Mouse (Mus musculus) layer of hippocampus, postnatal 14 days (tissue): ENCODE results near the gene Vcp. TPM values are rescaled to one million over a fixed set of nuclear protein-coding genes. Genes with fewer than 3 reads are reported as not detected.

Experiments used
- DNase-seq, 2 experiments: peaks; one replicate each; pipeline ENCODE4 v3.0.0; 2021 to 2022; ENCODE audit warnings: low spot score in 2 of 2, mixed read lengths in 1 of 2
- long read RNA-seq, 2 experiments: library from polyadenylated mRNA; stranded (forward); transcript quantifications; one replicate each; pipeline ENCODE4 v2.0.0; 2021
- total RNA-seq, 2 experiments: library from RNA; stranded (reverse); gene quantifications; 2 replicates each; pipeline ENCODE4 v1.2.3; 2021

Gene Vcp
- total RNA-seq: 100 to 1,000 TPM; 214 to 228 TPM
- long read RNA-seq, experiment 1, transcript Vcp-201 (17 exons, 3,316 nt): major isoform, 285 of 310 reads
- long read RNA-seq, experiment 1, partial matches to known transcripts: 12 of 310 reads
- long read RNA-seq, experiment 1, other reads (novel, unspliced or antisense): 13 of 310 reads
- long read RNA-seq, experiment 2, transcript Vcp-201 (17 exons, 3,316 nt): major isoform, 330 of 361 reads
- long read RNA-seq, experiment 2, partial matches to known transcripts: 16 of 361 reads
- long read RNA-seq, experiment 2, other reads (novel, unspliced or antisense): 15 of 361 reads

DNA sequence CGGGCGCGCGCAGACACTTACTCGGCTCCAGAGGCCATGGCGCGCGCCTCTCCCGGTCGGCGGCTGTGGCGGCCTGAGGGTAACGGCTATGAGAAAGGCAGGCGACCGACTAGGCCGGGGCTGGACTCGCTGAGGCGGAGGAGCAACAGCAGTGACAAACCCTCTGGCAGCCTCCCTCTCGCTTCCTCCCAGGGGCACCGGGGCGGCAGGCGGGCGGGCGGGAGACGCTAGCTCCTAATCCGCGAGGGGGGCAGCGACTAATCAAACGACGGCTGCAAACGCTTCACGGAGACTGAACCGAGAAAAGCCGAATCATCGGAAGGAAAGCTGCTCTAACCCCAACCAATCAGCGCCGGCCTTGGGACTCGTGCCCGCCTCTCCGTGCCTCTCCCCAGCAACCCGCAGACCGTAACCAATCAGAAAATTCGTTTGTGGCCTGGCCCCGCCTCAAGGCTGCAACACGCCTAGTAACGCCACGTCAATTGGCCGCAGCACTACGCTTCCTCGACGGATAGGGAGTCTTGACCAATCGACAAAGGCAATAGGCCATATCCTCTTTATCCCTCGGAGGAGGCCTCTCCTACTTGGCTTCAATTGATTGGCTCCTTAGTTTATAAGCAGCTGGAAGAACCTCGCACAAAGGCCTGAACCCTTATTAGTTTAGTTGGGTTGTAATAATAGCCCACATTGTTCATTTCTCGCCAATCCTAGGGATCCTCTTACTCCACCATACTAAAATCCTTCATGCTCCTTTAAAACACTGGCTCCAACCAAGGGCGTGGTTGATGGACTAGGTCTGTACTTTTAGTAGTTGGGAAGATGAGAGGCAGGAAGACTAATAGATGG is at the start of gene Vcp:
TSS of gene Vcp (minus strand) at position 367 of the 846 bp plus-strand sequence.
- peak; percentile 99 to 100 for DNase-seq

DNA sequence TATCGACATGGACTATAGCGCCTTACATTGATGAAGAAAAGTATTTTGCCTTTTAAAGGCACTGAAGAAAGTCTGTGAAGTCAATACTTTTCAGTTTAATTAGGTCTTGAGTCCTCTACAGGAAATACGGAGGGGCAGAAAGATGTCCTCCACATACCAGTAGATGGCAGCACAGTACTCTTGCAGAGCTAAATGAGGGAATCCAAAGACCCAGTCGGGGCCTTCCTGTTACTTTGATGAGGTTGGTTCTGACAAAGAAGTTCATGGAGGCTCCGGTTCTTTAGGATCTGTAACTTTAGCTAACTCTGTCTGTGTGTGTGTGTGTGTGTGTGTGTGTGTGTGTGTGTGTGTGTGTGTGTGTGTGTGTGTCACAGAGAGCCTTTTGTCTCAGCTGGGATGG is 46.9 kb upstream of the Vcp start:
- DNase-seq: peak; percentile 70 to 92

DNA sequence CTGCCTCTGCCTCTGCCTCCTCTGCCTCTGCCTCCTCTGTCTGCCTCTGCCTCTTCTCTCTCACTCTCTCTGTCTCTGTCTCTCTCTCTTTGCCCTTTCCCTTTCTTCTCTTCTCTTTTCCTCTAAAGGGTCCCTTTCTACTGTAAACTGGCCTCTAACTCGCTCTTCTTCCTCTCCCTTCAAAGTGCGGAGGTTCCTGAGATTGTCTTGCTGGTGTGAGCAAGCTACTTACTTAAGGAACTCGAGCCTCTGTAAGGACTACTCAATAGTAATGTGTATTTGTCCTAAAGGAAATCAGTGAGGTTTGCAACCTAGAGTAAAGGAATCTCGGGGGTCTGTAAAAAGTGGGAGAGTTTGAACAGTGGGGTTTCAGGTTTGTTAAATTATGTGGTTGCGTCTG is 46.3 kb upstream of the Vcp start:
- no peak for DNase-seq

DNA sequence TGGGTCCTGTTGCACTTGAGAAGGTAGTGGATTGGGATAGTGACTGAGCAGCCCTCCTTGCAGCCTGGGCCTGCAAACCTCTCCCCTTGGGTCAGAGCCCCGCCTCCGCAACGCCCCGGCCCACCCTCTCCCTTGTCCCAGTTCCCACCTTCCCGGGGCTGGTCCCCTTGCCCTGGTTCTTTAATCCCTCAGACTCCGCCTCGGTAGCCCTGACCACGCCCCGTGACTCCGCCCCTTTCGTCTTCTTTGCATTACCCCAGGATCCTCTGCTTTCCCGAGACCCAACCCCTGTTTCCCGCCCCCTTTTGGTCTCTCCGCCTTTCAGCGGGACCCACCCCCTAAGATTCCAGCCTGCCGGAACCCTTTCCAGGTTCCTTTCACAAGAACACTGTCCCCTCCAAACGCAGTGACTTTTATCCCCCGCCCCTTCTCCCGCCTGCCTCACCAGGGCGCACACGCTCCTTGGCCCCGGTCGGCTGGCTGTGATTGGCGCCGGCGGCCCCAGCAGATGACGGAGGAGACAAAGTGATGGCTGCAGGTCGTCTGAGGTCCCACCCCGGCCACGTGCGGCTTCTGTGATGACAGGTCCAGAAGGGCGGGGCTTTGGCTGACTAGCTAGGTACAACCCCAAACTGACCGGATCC is 45.5 kb upstream of the Vcp start, which contains the start of gene Fam214b:
TSS of gene Fam214b (minus strand) at position 562 of the 644 bp plus-strand sequence.
- DNase-seq: peak; percentile 91 to 98

DNA sequence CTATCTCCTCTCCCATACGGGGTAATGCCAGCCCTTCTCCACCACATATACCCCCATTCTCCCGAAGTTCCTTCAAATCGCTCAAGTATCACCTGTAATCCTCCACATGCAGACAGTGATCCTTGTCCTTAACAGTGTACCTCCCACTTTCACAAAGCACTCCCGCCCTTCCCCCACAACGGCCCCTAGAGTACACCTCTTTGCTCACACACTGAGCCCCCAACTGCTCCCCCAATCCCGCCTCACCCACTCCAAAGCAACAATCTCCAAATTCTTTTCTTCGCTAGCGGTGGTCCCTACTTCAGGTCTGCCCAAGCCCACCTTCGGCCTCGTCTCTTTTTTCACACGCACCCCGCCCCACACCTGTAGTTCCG is 45.0 kb upstream of the Vcp start:
- no peak for DNase-seq

DNA sequence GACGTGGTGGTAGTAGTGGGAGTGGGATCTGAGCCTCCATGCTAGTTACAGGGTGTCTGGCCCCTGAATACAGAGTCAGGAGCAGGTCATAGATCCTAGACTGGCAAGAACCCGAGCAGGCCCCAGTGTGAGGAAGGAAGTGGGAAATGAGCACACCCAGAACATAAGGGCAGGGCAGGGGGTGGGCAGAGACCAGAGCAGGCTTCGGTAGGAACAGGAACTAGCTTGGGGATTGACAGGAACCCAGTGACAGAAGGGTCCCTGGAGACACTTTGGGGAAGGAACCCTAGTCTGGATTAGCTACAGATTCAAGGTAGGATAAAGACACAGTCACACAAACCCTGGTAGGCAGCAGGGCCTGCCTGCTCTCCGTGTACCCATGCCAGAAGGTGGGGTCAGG is 44.4 kb upstream of the Vcp start:
- no peak for DNase-seq

DNA sequence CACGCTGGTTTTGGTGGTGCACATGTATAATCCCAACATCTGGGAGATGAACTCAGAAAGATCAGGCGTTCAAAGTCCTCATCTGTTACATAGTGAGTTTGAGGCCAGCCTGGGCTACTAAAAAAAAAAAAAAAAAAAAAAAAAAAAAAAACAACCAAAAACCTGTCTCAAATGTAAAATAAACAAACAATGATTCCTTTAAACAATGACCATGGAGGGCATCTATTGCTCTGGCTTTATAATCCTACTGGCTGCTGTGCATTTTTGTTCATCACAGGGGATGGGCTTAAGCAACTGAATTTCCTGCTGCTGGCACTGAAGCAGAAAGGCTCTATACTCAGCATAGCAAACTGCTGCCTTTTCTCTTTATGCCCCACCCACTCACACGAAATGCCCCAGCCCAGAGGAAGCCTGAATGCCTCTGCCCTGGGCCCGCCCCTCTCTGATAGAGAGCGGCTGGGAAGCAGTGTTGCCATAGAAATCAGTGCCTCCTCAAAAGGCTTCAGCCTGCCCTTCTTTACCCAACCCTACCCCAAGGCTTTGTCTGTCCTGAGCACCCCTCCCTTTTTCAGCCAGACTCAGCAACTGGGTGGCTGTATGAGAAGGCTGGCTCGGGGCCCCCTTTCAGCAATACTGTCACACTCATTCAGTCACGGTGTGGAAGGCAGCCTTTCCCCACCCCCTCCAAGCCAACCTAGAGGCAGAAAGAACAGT is 43.5 kb upstream of the Vcp start:
- DNase-seq: peak; percentile 45 to 64

DNA sequence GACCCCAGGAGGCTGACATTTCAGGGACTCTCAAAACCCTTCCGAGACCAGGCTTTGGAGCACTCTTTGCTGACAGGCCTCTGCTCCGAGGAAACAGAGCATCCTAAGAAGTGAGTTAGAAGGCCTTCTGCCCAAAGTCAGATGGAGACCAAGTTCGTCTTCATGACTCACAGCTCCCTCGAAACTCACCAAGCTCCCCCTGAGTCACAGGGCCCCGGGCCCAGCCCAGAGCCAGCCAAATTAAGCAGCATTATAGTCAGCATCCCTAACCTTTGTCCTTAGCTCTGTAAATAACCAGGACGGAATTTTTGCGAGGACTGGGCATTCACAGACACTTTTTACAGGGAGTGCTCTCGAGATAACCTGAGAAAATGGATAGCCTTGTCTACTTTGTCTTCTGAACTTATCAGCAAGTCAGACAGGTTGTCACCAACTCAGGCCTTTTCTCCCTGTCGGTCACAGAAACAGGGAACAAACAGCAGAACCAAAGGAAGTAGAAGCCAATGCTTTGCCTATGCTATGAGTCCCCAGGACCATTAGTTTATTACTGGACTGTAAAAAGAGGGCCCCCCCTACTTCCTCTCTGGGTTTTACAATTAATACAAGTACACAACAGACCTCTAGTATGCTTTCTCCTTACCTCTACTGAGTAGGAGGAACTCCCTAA is 40.7 kb upstream of the Vcp start:
- no peak for DNase-seq

DNA sequence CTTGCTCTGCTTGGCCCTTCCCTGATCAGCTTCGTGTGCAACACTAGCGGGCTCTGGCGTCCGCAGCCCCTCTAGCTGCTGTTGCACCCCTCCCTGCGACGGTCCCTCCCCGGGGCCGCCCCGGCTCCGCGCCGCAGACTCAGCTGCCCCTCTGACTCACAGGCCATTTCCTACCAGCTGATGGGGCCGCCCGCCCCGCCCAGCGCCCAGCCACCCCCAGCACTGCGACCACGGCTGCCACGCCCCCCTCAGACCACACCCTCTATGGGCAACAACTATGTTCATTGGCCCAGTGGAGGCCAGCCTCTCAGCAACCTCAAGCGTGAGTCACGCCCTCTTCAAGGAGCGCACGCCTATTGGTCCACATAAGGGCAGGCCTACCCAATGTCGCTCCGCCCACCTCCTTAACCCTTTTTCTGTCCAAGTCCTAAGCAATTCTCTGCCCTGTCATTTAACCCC is 39.8 kb upstream of the Vcp start:
- DNase-seq: peak; percentile 89 to 97

DNA sequence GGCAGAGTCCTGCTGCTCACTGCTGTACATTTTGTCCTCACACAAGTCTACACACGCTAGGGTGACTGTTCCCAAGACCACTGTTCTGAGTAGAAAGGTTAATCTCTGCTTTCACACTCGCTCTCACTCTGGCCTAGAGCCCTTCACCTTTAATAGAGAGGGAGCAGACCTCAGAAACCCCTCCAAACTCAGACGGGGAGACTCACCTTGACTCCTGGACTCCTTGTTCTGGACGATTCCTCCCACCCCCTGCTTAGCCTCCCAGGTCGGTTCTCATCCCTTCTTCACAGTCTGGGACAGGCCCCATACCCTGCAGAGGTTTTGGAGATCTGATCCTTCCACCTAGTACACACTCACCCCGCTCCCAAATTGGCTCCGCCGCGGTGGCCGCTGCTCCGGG is 39.3 kb upstream of the Vcp start:
- DNase-seq: no peak

DNA sequence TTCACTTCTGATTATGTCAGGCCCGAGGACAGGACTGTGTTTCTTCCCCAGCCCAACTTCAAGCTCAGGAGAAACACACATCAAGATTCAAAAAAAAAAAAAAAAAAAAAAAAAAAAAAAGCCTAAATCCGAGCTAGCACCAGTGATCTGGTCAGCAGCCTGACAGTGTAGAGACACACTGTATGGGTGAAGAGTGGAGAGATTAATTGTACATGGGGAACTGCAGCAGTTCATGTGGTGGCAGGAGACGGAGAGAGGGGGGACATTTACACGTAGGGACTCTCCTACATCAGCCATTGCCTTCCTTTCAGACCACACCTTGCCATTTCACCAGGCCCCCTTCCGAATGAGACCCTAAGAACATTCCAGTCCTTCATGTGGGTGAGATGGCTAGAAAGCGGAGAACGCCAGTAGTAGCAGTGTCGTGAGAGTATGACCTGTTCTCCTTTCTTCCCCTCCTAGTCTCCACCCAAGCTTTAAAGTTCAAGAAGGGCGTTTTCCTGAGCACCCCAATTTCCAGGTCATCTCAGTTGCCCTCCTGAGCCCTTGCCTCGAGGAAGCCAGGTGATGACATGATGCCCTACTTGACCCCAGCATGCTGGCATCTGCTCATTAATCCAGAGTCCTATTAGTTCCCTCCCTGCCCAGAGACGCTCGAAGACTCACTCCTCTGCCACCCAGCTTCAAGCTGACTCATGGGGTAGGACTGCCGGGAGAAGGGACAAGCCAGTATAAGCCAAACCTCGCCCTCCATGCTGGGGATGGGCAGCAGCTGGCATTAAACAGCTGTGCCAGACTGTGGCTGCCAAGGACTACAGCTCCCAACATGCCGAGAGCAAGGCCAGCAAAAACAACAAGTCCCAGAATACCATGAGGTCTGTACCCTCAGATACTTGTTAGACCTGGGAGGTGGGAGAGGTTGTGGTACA is 38.5 kb upstream of the Vcp start:
- DNase-seq: peak; percentile 45 to 63

DNA sequence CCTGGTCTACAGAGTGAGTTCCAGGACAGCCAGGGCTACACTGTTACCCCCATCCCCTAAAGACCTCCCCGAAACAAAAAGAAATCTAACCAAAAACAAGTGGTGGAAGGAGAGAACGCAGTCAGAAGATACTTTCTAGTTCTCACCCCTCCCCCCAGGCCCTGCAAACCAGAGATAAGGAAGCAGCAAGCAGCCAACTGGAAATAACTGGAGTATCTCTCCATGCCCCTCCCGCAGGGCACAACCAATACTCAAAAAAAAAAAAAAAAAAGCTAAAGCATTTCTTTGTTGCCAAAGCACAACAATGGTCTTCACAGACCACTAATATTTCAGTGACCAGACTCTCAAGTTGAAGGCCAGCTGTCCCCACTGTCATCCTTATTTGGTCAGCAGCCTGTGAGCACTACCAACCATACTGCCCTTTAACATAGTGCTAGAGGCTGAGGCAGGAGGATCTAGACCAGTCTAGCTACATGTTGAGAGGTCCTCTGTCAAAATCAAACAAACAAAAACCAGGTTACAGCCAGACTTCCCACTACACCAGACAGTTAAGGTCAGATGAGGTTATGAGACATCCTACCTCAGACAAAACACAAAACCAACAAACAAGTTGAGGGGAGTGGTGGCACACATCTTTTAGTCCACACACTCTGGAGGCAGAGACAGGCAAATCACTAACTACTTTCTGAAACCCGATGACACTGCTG is 37.7 kb upstream of the Vcp start:
- DNase-seq: no peak

DNA sequence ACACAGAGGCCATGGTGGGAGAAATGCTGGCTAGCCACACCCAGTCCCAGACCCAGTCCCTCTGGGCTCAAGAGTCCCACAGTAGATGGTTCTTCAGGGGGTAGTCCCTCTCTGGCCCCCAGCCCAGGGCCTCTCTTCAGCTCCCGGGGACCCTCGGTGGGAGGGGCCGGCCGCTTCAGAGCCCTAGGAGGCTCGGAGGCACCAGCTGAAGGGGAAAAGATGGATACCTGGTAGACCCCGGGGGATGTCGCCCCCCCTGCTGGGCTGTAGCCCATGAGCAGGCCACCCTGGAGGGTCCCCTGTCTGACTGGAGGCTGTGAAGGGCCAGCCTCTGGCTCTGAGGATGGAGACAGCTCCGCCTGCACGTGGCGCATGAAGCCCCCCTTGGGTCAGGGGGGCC is 36.0 kb upstream of the Vcp start:
- no peak for DNase-seq

DNA sequence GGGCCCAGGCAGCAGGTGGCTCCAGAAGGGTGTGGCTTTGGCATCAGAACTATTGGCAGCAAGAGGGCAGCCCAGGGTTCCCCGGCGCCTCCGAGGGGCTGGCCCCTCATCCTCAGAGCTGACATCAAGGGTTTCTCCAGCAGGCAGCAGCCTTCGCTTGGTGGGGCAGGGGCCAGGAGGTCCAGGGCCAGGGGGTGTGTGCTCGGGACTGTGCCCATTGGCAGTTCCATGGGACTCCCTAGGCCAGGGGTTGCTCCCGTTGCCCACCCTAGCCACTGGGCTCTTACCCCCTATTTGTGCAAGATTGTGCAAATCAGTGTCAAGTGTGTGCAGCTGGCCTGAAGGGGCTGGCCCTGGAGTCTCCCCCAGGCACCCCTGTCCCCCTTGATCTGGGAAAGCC is 35.5 kb upstream of the Vcp start:
- DNase-seq: no peak

DNA sequence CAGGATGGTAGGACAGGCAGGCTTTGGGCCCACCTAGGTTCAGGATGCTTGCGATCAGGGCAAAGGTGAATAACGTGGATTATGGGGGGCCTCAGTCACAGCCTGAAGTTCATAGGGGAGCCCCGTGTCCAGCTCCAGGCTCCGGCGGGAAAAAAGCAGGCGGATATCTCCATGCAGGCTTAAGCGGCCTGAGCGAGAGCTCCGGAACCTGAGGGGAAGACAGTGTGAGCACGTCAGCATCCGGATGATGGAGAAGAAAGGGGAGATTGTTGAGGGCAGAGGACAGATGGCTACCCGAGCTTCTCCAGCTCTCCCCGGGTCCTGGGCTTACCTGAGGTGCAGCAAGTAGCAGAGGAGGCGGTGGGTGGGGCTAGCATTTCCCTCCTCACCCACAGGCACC is 33.2 kb upstream of the Vcp start:
- no peak for DNase-seq

DNA sequence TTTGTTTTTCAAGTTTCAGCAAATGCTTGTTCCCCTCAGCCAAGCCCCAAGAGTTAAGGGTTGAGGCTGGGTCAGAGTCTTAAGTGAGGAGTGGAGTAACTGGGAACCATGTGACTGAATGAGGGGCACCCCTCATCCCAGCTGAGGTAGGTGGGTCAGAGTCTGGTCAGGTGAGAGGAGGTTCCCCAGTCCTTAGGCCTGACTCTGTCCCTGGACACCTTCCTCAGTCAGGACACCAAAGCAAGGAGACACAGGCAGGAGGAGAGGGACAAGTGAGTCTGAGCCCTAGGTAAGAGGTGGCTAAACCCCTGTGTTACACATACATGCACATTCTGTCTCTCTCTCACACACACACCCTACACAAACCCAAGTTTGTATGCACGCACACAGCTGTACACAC is 32.2 kb upstream of the Vcp start:
- DNase-seq: no peak

DNA sequence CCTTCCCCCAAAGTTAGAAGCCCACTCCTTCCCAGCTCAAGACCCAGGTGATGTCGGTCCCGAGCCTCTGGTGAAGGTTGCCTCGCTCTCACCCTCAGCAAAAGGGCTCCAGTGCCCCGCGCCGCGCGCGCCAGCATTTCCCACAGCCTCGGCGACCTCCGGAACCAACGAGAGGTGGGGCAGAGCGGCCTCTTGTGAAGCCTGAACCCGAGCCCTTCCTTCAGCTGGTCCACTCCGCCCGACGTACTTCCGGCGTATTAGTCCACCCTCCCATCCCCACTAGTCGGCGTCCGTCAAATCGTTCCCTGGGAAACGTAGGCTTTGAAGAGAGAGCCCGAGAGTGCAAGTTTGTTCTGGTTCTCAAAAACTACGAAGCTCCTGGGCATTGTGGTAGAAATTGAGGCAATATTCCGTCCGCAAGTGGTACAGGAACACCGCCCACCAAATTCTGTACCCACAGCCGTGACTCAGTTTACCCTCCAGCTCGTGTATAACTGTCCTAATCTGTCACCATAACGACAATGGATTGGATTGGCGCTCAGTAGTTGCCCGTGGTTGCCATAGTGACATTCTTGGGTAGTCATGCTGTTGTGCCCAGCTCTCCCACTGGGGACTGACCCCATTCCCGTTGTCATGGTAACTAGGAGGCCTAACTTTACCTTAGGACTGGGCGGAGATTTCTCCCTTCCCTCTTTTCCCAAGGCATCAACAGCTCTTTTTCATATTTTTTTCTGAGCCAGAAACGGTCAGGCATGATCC is 31.1 kb upstream of the Vcp start, which contains the start of gene Stoml2:
TSS of gene Stoml2 (minus strand) at position 474 of the 759 bp plus-strand sequence.
- peak; percentile 89 to 95 for DNase-seq

DNA sequence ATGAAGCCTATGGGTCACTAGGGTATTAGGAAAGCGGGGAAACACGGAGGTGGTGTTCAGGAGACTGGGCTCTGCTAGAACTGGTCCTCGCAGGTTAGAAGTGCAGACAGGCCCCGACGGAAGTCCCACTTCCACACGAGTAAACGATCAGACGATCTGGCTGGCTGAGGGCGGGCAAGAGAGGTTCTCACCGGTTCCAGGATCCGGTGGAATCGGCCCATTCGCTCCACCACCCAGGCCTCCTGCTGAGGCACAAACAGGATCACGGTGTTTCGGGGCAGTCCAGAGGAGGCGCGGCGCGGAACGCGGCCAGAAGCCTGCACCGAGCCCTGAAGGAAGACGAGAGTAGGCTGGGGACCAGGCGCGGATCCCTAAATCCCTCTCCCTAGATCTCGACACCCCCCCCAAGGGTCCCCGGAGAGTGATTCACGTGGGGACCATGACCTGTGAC is 30.5 kb upstream of the Vcp start:
- DNase-seq: peak in 1 of 2 experiments; percentile 39
